Mouse (Mus musculus) midbrain, embryonic 13.5 days (tissue): Measurements from ENCODE around the gene Card6. TPM values are rescaled to one million over a fixed set of nuclear protein-coding genes. Genes with fewer than 3 reads are reported as not detected.

ENCODE experiments used
- polyA plus RNA-seq: library from polyadenylated mRNA; unstranded; fragments of >200 nt; fragmentation: Nextera tagmentation; extraction: Ambion mirVana; gene quantifications from 2 replicates; pipeline ENCODE4 v1.2.1, GENCODE M21; 2015

The Card6 gene
- polyA plus RNA-seq, 1 experiment from 2014 or later = 0.46 TPM

Other genes starting within 250 kb of the Card6 start
- not detected in 2 replicates for gene Mroh2b, start 209.8 kb downstream of the Card6 start, polyA plus RNA-seq
- gene C7, start 44.8 kb downstream of the Card6 start, polyA plus RNA-seq = not detected in 2 replicates
- gene Rpl37, start 8.1 kb upstream of the Card6 start, polyA plus RNA-seq = 409 and 410 TPM in 2 replicates
- gene Prkaa1, start 35.3 kb upstream of the Card6 start, polyA plus RNA-seq = 13.4 and 14.3 TPM in 2 replicates
- gene Ttc33, start 77.0 kb upstream of the Card6 start, polyA plus RNA-seq = 57.2 and 59.7 TPM in 2 replicates
- gene Ptger4, start 135.6 kb upstream of the Card6 start, polyA plus RNA-seq = 0.54 and 0.90 TPM in 2 replicates